Mouse (Mus musculus): Measurements from ENCODE around the gene Pkp4. TPM values are rescaled to one million over a fixed set of nuclear protein-coding genes. Genes with fewer than 3 reads are reported as not detected.

Pkp4 gene
- polyA plus RNA-seq, 1 experiment from 2014 or later: 36.5 TPM

DNA sequence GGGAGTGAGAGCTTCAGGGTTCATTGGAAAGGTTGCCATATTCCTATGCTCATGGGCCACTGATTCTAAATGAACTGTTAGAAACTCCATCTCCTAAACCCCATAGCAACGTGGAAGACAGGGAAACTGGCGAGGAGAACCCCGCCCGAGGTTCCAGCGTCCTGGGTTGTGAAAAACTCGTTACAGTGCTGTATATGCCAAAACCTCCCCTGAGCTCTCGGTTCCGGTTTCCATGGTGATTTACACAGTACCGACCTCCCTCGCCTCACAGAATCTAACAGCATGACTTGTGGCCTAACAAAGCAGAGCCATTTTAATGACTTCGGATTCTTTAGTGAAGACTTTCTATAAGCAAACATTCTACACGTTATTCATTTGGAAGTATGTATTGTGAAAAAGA, 141.0 kb downstream of the Pkp4 start:
- Histone ChIP-seq H3K9ac (no peak overlapping the region), H3K4me2 (no peak overlapping the region), H3K9me3 (replicated peaks) (no peaks in the 10 kb centered on the region), H3K36me3 (peaks cover 18% of the 10 kb centered on the region), H3K27ac (no peak overlapping the region), H3K4me1 (replicated peaks) (peaks cover 11% of the 10 kb centered on the region), H3K27me3 (no peaks in the 10 kb centered on the region), H3K4me3 (no peak overlapping the region)
- no peak for ATAC-seq (replicated peaks; ENCODE audit: insufficient number of reproducible peaks, insufficient read depth, low FRiP score, low read depth)
- WGBS: 80% methylated on average over 12 of the region's 12 CpGs

DNA sequence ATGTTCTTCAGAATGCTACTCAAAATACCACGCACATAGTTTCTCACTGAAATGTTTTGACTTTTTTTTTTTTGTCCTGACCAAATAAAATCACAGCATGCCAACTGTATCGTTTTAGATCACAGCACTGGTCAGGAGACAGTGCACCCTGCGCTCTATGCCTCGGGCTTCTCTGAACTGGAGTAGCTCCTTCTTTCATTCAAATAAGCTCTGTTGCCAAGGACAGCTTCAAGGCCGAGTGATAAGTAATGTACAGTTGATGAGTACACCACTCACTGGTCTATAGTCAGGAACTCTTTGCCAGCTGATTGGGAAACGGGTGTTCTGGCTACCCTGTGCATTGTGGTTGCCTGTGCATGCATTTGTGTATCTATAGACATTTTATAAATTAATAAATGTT, 141.8 kb downstream of the Pkp4 start:
- no peaks in the 10 kb centered on the region for H3K9me3 ChIP-seq (replicated peaks)
- peak overlapping the region; percentile 45; the same call in 1 of the 2 replicates for H3K27ac ChIP-seq
- H3K4me1 ChIP-seq (replicated peaks): peaks cover 11% of the 10 kb centered on the region
- no peak overlapping the region for H3K4me3 ChIP-seq
- WGBS: 47% methylated on average over 6 of the region's 6 CpGs
- ATAC-seq (replicated peaks; ENCODE audit: insufficient number of reproducible peaks, insufficient read depth, low FRiP score, low read depth): no peak
- no peak overlapping the region for H3K9ac ChIP-seq
- H3K4me2 ChIP-seq: no peak overlapping the region
- peaks cover 25% of the 10 kb centered on the region for H3K36me3 ChIP-seq
- H3K27me3 ChIP-seq: no peaks in the 10 kb centered on the region

DNA sequence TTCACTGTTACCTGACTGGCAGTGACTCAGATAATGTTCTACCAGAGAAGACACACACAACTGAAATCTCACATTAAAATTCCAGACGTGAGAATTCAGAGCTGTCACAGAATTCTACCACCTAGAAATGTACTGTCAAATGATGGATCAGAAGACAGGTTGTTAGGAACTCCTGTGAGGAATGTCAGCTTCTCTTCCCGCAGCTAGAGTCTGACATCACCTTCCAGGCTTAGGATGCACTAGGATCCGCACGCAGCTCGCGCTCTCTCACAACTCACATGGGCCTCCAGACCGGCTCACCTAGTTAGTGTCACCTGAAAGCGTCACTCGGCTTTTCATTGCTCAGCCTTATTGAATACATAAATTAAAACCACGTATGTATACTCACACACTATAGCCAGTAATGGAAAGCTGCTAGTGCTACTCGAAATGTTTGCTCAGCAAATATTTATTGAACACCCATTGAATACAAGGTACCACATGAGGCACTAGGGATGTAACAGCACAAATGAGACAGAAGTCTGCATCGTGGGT, 142.9 kb downstream of the Pkp4 start:
- peaks cover 11% of the 10 kb centered on the region for H3K4me1 ChIP-seq (replicated peaks)
- no peaks in the 10 kb centered on the region for H3K27me3 ChIP-seq
- H3K36me3 ChIP-seq: peaks cover 36% of the 10 kb centered on the region
- no peak overlapping the region for H3K27ac ChIP-seq
- no peak for ATAC-seq (replicated peaks; ENCODE audit: insufficient number of reproducible peaks, insufficient read depth, low FRiP score, low read depth)
- no peak overlapping the region for H3K9ac ChIP-seq
- no peaks in the 10 kb centered on the region for H3K9me3 ChIP-seq (replicated peaks)
- H3K4me3 ChIP-seq: no peak overlapping the region
- H3K4me2 ChIP-seq: no peak overlapping the region
- WGBS: 88% methylated on average over 12 of the region's 12 CpGs

DNA sequence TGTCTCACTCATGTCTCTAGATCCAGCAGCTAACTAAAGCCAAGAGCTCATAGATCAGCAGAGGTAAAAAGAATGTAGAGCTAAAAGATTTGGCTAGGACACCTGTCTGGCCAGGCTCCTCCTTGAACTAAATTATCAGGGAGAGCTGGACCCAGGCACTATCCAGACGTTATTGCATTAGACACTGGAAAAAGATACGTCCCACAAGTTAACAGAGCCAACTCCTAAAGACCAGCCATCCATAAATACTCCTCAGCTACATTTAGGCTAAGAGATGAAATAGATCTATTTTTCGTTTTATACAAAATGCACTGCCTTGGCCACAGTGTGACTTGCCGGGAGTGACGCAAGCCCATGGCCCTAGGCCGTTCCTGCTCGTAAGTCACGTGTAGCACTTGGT, 146.7 kb downstream of the Pkp4 start:
- no peak overlapping the region for H3K4me2 ChIP-seq
- H3K4me3 ChIP-seq: no peak overlapping the region
- no peak overlapping the region for H3K27ac ChIP-seq
- H3K4me1 ChIP-seq (replicated peaks): peaks cover 10% of the 10 kb centered on the region
- no peak for ATAC-seq (replicated peaks; ENCODE audit: insufficient number of reproducible peaks, insufficient read depth, low FRiP score, low read depth)
- H3K9ac ChIP-seq: no peak overlapping the region
- H3K9me3 ChIP-seq (replicated peaks): no peaks in the 10 kb centered on the region
- H3K27me3 ChIP-seq: no peaks in the 10 kb centered on the region
- WGBS: 88% methylated on average over 8 of the region's 8 CpGs
- H3K36me3 ChIP-seq: peaks cover 69% of the 10 kb centered on the region

DNA sequence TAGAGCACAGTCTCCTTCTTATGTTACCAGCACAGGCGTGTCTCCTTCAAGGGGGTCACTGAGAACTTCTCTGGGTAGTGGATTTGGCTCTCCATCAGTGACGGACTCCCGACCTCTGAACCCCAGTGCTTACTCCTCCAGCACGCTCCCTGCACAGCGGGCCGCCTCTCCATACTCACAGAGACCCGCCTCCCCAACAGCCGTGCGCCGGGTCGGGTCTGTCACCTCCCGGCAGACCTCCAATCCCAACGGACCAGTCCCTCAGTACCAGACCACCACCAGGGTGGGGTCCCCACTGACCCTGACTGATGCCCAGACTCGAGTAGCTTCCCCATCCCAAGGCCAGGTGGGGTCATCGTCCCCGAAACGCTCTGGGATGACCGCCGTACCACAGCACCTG, 147.4 kb downstream of the Pkp4 start:
- Histone ChIP-seq H3K9ac (no peak overlapping the region), H3K36me3 (peaks cover 75% of the 10 kb centered on the region), H3K4me3 (no peak overlapping the region), H3K27ac (no peak overlapping the region), H3K4me1 (replicated peaks) (peaks cover 4% of the 10 kb centered on the region), H3K27me3 (no peaks in the 10 kb centered on the region), H3K4me2 (no peak overlapping the region), H3K9me3 (replicated peaks) (no peaks in the 10 kb centered on the region)
- WGBS: 95% methylated on average over 19 of the region's 19 CpGs
- no peak for ATAC-seq (replicated peaks; ENCODE audit: insufficient number of reproducible peaks, insufficient read depth, low FRiP score, low read depth)

DNA sequence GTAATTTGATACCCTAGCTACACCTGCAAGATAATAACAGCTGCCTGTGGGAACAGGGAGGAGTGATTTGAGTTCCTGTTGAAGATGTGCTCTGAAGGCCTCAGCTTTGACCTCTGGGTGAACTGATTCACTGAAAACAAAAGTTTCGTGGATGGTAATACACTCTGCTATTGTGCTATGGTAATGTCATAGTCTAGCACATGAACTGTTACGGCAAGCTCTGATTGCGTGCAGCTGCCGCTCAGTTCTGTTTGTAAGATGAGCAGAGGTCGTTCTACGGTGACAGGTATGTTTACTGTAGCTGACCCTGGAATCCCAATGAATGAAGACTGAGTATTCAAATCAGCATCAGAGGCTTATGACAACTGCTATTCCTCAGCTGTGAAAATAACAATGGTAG, 152.6 kb downstream of the Pkp4 start:
- H3K9me3 ChIP-seq (replicated peaks): peaks cover 1% of the 10 kb centered on the region; the same call in 1 of the 2 replicates
- H3K9ac ChIP-seq: no peak overlapping the region
- WGBS: 87% methylated on average over 6 of the region's 6 CpGs
- no peak overlapping the region for H3K4me2 ChIP-seq
- H3K27ac ChIP-seq: no peak overlapping the region
- H3K4me1 ChIP-seq (replicated peaks): 0 out of 2 replicates have a peak, but pooled peaks cover 6% of the 10 kb centered on the region
- ATAC-seq (replicated peaks; ENCODE audit: insufficient number of reproducible peaks, insufficient read depth, low FRiP score, low read depth): no peak
- H3K27me3 ChIP-seq: no peaks in the 10 kb centered on the region
- peaks cover 55% of the 10 kb centered on the region for H3K36me3 ChIP-seq
- H3K4me3 ChIP-seq: no peak overlapping the region

DNA sequence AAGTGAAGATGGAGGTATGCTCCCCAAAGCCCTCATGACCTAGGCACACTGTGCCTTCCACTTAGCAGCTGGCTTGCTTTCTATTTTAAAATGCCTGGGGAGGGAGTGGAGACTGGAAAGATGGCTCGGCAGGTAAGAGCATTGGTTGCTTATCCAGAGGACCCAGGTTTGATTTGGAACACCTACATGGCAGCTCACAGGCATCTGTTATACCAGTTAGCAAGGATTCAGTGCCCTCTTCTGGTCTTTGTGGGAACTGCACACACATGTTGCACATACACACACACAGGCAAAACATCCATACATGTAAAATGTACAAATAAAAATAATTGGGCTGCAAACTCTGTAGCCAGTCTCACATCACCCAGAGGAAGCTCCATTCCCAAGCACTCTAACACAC, 158.0 kb downstream of the Pkp4 start:
- Histone ChIP-seq H3K36me3 (peaks cover 56% of the 10 kb centered on the region), H3K9me3 (replicated peaks) (peaks cover 12% of the 10 kb centered on the region; the same call in 1 of the 2 replicates), H3K27me3 (no peaks in the 10 kb centered on the region), H3K27ac (no peak overlapping the region), H3K4me1 (replicated peaks) (0 out of 2 replicates have a peak, but pooled peaks cover 6% of the 10 kb centered on the region), H3K4me3 (no peak overlapping the region), H3K4me2 (no peak overlapping the region), H3K9ac (no peak overlapping the region)
- ATAC-seq (replicated peaks; ENCODE audit: insufficient number of reproducible peaks, insufficient read depth, low FRiP score, low read depth): no peak
- 97% methylated on average over 1 of the region's 1 CpGs for whole genome bisulfite sequencing

DNA sequence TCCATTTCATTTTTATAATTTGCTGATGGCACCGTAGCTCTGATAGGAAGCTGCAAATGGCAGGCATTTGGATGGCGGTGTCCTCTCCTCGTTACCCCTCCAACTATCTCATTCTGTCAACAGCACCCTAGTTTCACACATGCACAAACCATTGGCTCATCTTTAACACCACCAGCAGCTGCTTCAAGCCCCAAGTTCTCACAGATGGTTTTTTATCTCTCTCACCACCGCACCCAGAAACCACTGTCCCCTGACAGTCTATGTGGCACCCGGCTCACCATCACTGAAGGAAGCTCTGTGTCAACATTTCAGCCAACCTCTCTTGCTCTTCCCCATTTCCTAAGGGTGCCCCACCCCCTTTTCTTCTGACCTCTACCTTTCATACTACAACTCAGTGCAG, 167.3 kb downstream of the Pkp4 start:
- WGBS: 87% methylated on average over 5 of the region's 5 CpGs
- H3K27ac ChIP-seq: no peak overlapping the region
- no peaks in the 10 kb centered on the region for H3K9me3 ChIP-seq (replicated peaks)
- no peaks in the 10 kb centered on the region for H3K27me3 ChIP-seq
- H3K4me3 ChIP-seq: no peak overlapping the region
- no peak overlapping the region for H3K9ac ChIP-seq
- ATAC-seq (replicated peaks; ENCODE audit: insufficient number of reproducible peaks, insufficient read depth, low FRiP score, low read depth): no peak
- peaks cover 20% of the 10 kb centered on the region for H3K36me3 ChIP-seq
- H3K4me2 ChIP-seq: no peak overlapping the region
- 0 out of 2 replicates have a peak, but pooled peaks cover 4% of the 10 kb centered on the region for H3K4me1 ChIP-seq (replicated peaks)

DNA sequence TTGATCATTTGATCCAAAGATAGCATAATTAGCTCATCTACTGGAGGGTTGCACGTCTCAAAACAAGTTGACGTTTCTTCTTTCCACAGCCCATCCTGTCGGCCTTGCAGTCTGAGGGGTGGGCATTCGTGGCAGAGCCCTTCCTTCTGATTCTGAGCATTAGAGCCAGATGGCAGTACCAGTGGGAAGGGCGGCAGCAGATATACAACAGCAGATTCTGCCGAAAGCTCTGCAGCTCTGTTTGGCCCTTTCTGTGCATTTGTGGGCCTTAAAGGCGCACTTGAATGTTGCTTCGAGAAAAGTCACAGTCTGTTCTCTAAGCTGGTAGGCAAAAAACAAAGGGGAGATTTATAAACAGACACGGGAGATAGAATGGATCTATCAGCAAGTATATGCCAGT, 170.4 kb downstream of the Pkp4 start:
- no peaks in the 10 kb centered on the region for H3K27me3 ChIP-seq
- H3K9ac ChIP-seq: no peak overlapping the region
- no peak overlapping the region for H3K4me3 ChIP-seq
- H3K4me1 ChIP-seq (replicated peaks): peaks cover 7% of the 10 kb centered on the region; the same call in 1 of the 2 replicates
- no peaks in the 10 kb centered on the region for H3K9me3 ChIP-seq (replicated peaks)
- WGBS: 86% methylated on average over 9 of the region's 9 CpGs
- no peak for ATAC-seq (replicated peaks; ENCODE audit: insufficient number of reproducible peaks, insufficient read depth, low FRiP score, low read depth)
- H3K36me3 ChIP-seq: peaks cover 25% of the 10 kb centered on the region
- H3K27ac ChIP-seq: no peak overlapping the region
- H3K4me2 ChIP-seq: no peak overlapping the region

- Histone ChIP-seq H3K9ac (no peak overlapping the region), H3K27me3 (no peaks in the 10 kb centered on the region), H3K4me1 (replicated peaks) (peaks cover 7% of the 10 kb centered on the region; the same call in 1 of the 2 replicates), H3K4me3 (no peak overlapping the region), H3K36me3 (peaks cover 35% of the 10 kb centered on the region), H3K27ac (no peak overlapping the region), H3K4me2 (no peak overlapping the region), H3K9me3 (replicated peaks) (no peaks in the 10 kb centered on the region)
- 84% methylated on average over 4 of the region's 4 CpGs for WGBS
- no peak for ATAC-seq (replicated peaks; ENCODE audit: insufficient number of reproducible peaks, insufficient read depth, low FRiP score, low read depth)
Measured at GRCm38 (mm10) chr2:59332523-59332922, 171.9 kb downstream of the Pkp4 start.

DNA sequence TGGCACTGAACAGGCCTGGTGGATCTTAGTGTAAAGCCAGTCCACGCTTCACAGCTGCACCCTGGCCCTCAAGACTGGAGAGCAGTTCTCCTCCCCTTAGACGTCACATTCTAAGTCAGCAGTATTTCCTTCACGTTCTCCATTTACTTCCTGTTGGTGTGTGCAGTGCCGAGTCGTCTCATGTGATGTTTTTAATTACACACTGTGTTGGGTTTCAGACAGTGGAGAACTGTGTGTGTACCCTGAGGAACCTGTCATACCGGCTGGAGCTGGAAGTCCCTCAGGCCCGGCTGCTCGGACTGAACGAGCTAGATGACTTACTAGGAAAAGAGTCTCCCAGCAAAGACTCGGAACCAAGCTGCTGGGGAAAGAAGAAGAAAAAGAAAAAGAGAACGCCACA, 177.9 kb downstream of the Pkp4 start:
- WGBS: 76% methylated on average over 11 of the region's 11 CpGs
- no peak for ATAC-seq (replicated peaks; ENCODE audit: insufficient number of reproducible peaks, insufficient read depth, low FRiP score, low read depth)

DNA sequence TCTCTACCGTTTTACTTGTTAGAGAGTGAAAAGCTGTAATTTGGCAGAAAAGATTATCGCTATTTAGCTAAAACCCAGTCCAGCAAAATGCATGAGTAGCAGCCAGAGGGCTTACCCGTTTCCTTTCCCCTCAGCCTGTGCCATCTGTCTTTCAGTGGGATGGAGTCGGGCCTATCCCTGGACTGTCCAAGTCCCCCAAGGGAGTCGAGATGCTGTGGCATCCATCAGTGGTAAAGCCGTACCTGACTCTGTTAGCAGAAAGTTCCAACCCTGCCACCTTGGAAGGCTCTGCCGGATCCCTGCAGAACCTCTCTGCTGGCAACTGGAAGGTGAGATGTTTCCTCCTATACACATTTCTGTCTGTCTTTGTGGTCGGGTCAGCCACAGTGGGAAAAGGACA, 178.3 kb downstream of the Pkp4 start:
- no peaks in the 10 kb centered on the region for H3K9me3 ChIP-seq (replicated peaks)
- H3K27ac ChIP-seq: no peak overlapping the region
- no peak overlapping the region for H3K4me2 ChIP-seq
- no peak for ATAC-seq (replicated peaks; ENCODE audit: insufficient number of reproducible peaks, insufficient read depth, low FRiP score, low read depth)
- H3K4me3 ChIP-seq: no peak overlapping the region
- H3K9ac ChIP-seq: no peak overlapping the region
- 90% methylated on average over 8 of the region's 8 CpGs for WGBS
- no peaks in the 10 kb centered on the region for H3K4me1 ChIP-seq (replicated peaks)
- H3K27me3 ChIP-seq: no peaks in the 10 kb centered on the region
- H3K36me3 ChIP-seq: peaks cover 67% of the 10 kb centered on the region

More for the DNA sequence above, 177.9 kb downstream of the Pkp4 start:
- Histone ChIP-seq H3K4me1 (replicated peaks) (peaks cover 3% of the 10 kb centered on the region; the same call in 1 of the 2 replicates), H3K36me3 (peaks cover 67% of the 10 kb centered on the region), H3K27ac (no peak overlapping the region), H3K9ac (no peak overlapping the region), H3K4me3 (no peak overlapping the region), H3K4me2 (no peak overlapping the region), H3K9me3 (replicated peaks) (no peaks in the 10 kb centered on the region), H3K27me3 (no peaks in the 10 kb centered on the region)

Data from heart, embryonic 15.5 days (tissue).